Mouse (Mus musculus): ENCODE results near the gene Esf1.

DNA sequence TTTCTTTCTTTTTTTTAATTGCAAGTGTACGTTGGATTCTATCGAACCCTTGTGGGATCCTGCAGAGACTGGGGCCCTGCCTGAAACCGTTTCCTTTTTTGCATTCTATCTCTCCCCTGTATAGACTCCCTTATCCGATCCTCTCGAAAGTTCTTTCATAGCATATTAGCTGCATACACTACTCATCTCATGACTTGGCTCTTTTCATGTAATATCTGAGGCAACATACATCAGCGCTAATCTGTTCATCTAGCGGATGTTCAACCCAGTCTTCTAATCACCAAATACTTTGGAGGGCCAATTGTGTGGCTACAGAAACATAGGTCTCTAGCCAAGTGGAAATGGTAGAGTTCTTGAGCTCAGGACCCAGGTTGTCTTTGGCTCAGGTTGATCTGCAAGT, 86.1 kb downstream of the Esf1 start:
- TF ChIP-seq CTCF (IDR thresholded peaks at IDR 0.05; ENCODE audit: borderline replicate concordance, insufficient read depth, low read depth, low read length) (no peak), POLR2A (IDR thresholded peaks at IDR 0.05; ENCODE audit: borderline replicate concordance, insufficient read depth, low read length) (no peak)
